In the genomic region with DNA sequence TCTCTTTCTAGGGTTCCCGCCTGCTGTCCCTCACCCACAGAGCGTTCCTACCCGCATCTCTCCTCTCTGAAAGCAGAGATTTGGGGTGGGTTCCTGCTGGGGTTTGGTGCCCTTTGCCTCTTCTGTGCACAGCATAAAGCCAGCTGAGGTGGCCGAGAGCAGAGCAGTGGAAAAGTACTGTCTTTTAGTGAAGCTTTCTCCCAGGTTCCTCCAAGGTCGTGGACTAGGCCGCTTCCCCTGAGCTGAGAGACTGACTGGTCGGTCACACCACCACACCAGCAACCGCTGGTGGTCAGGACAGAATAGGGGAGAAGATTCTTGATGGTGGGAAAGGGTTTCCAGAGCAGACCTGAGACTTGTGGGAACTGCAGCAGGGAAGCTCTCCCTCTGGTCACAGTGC, we compare ENCODE assay signal across 9 mouse cellular contexts. TPM values are rescaled to one million over a fixed set of nuclear protein-coding genes. Genes with fewer than 3 reads are reported as not detected.
DNase-seq lines count a peak whose midpoint lies in the region; ATAC-seq and TF ChIP-seq lines count a peak whose summit lies in the region.
"Had no signal": no experiment of that assay in that cellular context is flagged by ENCODE, and none has a peak within 500 bp of the region (broad histone marks: within the 10 kb centered on the region; RNA-seq: fewer than 3 reads in every experiment).

No protein-coding gene starts in this region.

- no peaks in the 10 kb centered on the region for H3K9me3 ChIP-seq in embryonic facial prominence, embryonic 12.5 days
- H3K9me3 ChIP-seq in hindbrain, embryonic 15.5 days, result no peaks in the 10 kb centered on the region
- H3K9me3 ChIP-seq in midbrain, postnatal 0 days (ENCODE audit: low read length), result no peaks in the 10 kb centered on the region

- H3K4me2 ChIP-seq in embryonic facial prominence, embryonic 12.5 days (replicated peaks), result peak overlapping the region; percentile 74
- H3K4me2 ChIP-seq in hindbrain, embryonic 15.5 days, result peak overlapping the region; percentile 94
- H3K4me2 ChIP-seq in midbrain, postnatal 0 days (ENCODE audit: low read depth, low read length, poor library complexity, severe bottlenecking), result peak overlapping the region; percentile 86

- H3K4me3 ChIP-seq in layer of hippocampus, adult 2 months, result peak overlapping the region; percentile 78
- H3K4me3 ChIP-seq in embryonic facial prominence, embryonic 12.5 days, result peak overlapping the region; percentile 42; the same call in 1 of the 2 replicates
- H3K4me3 ChIP-seq in hindbrain, embryonic 15.5 days, result peak overlapping the region; percentile 57
- peak overlapping the region; percentile 60 for H3K4me3 ChIP-seq in midbrain, postnatal 0 days (ENCODE audit: low read depth, low read length)

- H3K4me1 ChIP-seq in embryonic facial prominence, embryonic 12.5 days, result peaks cover 20% of the 10 kb centered on the region
- H3K4me1 ChIP-seq in hindbrain, embryonic 15.5 days (replicated peaks), result peaks cover 36% of the 10 kb centered on the region
- no peaks in the 10 kb centered on the region; the same call in 1 of the 2 replicates for H3K4me1 ChIP-seq in midbrain, postnatal 0 days (ENCODE audit: insufficient read depth, low read length)

- H3K36me3 ChIP-seq in embryonic facial prominence, embryonic 12.5 days, result no peaks in the 10 kb centered on the region
- H3K36me3 ChIP-seq in hindbrain, embryonic 15.5 days, result no peaks in the 10 kb centered on the region
- no peaks in the 10 kb centered on the region for H3K36me3 ChIP-seq in midbrain, postnatal 0 days (ENCODE audit: insufficient read depth, low read length)

- H3K27ac ChIP-seq in layer of hippocampus, adult 2 months, result peak overlapping the region; percentile 91
- H3K27ac ChIP-seq in embryonic facial prominence, embryonic 12.5 days, result no peak overlapping the region
- no peak overlapping the region for H3K27ac ChIP-seq in hindbrain, embryonic 15.5 days (replicated peaks)
- H3K27ac ChIP-seq in midbrain, postnatal 0 days (ENCODE audit: low read depth, low read length), result peak overlapping the region; percentile 57

- ATAC-seq in embryonic facial prominence, embryonic 12.5 days (ENCODE audit: insufficient number of reproducible peaks, insufficient read depth, low FRiP score, low TSS enrichment), result no peak
- no peak for ATAC-seq in hindbrain, embryonic 15.5 days (ENCODE audit: low FRiP score, low read depth)
- no peak for ATAC-seq in midbrain, postnatal 0 days (ENCODE audit: low FRiP score)

- DNase-seq in layer of hippocampus, adult 2 months (ENCODE audit: low spot score in 2 of 2), result no peak
- DNase-seq in layer of hippocampus, postnatal 36 days, result no peak
- no peak for DNase-seq in midbrain, postnatal 0 days (ENCODE audit: low spot score)
- no peak for DNase-seq in testis, postnatal 14 days (ENCODE audit: low spot score)
- DNase-seq in cerebellum, adult 9-11 months, result no peak
- no peak for DNase-seq in cerebellum, postnatal 10 days

- peaks cover 80% of the 10 kb centered on the region for H3K27me3 ChIP-seq in embryonic facial prominence, embryonic 12.5 days
- peaks cover 82% of the 10 kb centered on the region for H3K27me3 ChIP-seq in hindbrain, embryonic 15.5 days
- peaks cover 35% of the 10 kb centered on the region for H3K27me3 ChIP-seq in midbrain, postnatal 0 days (ENCODE audit: insufficient read depth, low read length)

- TF ChIP-seq CTCF in layer of hippocampus, adult 2 months (conservative IDR thresholded peaks at IDR 0.05), result no peak
- TF ChIP-seq CTCF in midbrain, postnatal 0 days (IDR thresholded peaks at IDR 0.05), result no peak

- 6% methylated on average over 8 of the region's 8 CpGs for WGBS in embryonic facial prominence, embryonic 12.5 days
- 4% methylated on average over 8 of the region's 8 CpGs for WGBS in hindbrain, embryonic 15.5 days
- WGBS in midbrain, postnatal 0 days, result 4% methylated on average over 8 of the region's 8 CpGs

- no peak overlapping the region for H3K9ac ChIP-seq in embryonic facial prominence, embryonic 12.5 days
- H3K9ac ChIP-seq in hindbrain, embryonic 15.5 days, result peak overlapping the region; percentile 60
- H3K9ac ChIP-seq in midbrain, postnatal 0 days (replicated peaks; ENCODE audit: low read length, poor library complexity, severe bottlenecking), result peak overlapping the region; percentile 73

RNA-seq across cellular contexts. Expression of gene Fam43b, which starts 0.4 kb away (rescaled TPM):
- total RNA-seq in layer of hippocampus, adult 2 months (2021), result 10 to 100 TPM; 26.5 to 33.1 TPM
- 10 to 100 TPM; 31.2 to 31.3 TPM for total RNA-seq in layer of hippocampus, postnatal 36 days (2021)
- 0.40 and 0.52 TPM in 2 replicates for polyA plus RNA-seq in embryonic facial prominence, embryonic 12.5 days (2016; fragmentation: Nextera tagmentation; extraction: Ambion mirVana)
- polyA plus RNA-seq in hindbrain, embryonic 15.5 days (2015; fragmentation: Nextera tagmentation; extraction: Ambion mirVana), result 15.7 and 16.5 TPM in 2 replicates
- total RNA-seq in midbrain, postnatal 0 days (2014; rRNA removed), result 18.7 and 24.0 TPM in 2 replicates
- polyA plus RNA-seq in midbrain, postnatal 0 days (2015; fragmentation: Nextera tagmentation; extraction: Ambion mirVana), result 20.1 and 21.6 TPM in 2 replicates
- polyA plus RNA-seq: small intestine, adult 2 months had no signal

RNA-seq across cellular contexts. Expression of gene Cda, which starts 28.9 kb away (rescaled TPM):
- 1 to 10 TPM; 1.9 to 3.2 TPM for total RNA-seq in layer of hippocampus, adult 2 months (2021)
- 1 to 10 TPM; 2.5 to 3.6 TPM for total RNA-seq in layer of hippocampus, postnatal 36 days (2021)
- 5.7 and 6.2 TPM in 2 replicates for polyA plus RNA-seq in embryonic facial prominence, embryonic 12.5 days (2016; fragmentation: Nextera tagmentation; extraction: Ambion mirVana)
- 4.5 and 6.5 TPM in 2 replicates for polyA plus RNA-seq in hindbrain, embryonic 15.5 days (2015; fragmentation: Nextera tagmentation; extraction: Ambion mirVana)
- 9.1 and 9.6 TPM in 2 replicates for total RNA-seq in midbrain, postnatal 0 days (2014; rRNA removed)
- 9.2 and 12.2 TPM in 2 replicates for polyA plus RNA-seq in midbrain, postnatal 0 days (2015; fragmentation: Nextera tagmentation; extraction: Ambion mirVana)

RNA-seq across cellular contexts. Expression of gene Mul1, which starts 37.8 kb away (rescaled TPM):
- total RNA-seq in layer of hippocampus, adult 2 months (2021), result 10 to 100 TPM; 54.4 to 57.9 TPM
- 10 to 100 TPM; 53.4 to 62.5 TPM for total RNA-seq in layer of hippocampus, postnatal 36 days (2021)
- polyA plus RNA-seq in embryonic facial prominence, embryonic 12.5 days (2016; fragmentation: Nextera tagmentation; extraction: Ambion mirVana), result 18.2 and 19.9 TPM in 2 replicates
- polyA plus RNA-seq in hindbrain, embryonic 15.5 days (2015; fragmentation: Nextera tagmentation; extraction: Ambion mirVana), result 17.6 and 19.2 TPM in 2 replicates
- total RNA-seq in midbrain, postnatal 0 days (2014; rRNA removed), result 32.6 and 35.2 TPM in 2 replicates
- 17.6 and 19.2 TPM in 2 replicates for polyA plus RNA-seq in midbrain, postnatal 0 days (2015; fragmentation: Nextera tagmentation; extraction: Ambion mirVana)

RNA-seq across cellular contexts. Expression of gene Camk2n1, which starts 57.4 kb away (rescaled TPM):
- 100 to 1,000 TPM; 378 to 385 TPM for total RNA-seq in layer of hippocampus, adult 2 months (2021)
- 100 to 1,000 TPM; 359 to 375 TPM for total RNA-seq in layer of hippocampus, postnatal 36 days (2021)
- 2.5 and 2.8 TPM in 2 replicates for polyA plus RNA-seq in embryonic facial prominence, embryonic 12.5 days (2016; fragmentation: Nextera tagmentation; extraction: Ambion mirVana)
- 16.9 and 17.0 TPM in 2 replicates for polyA plus RNA-seq in hindbrain, embryonic 15.5 days (2015; fragmentation: Nextera tagmentation; extraction: Ambion mirVana)
- 50.9 and 55.6 TPM in 2 replicates for total RNA-seq in midbrain, postnatal 0 days (2014; rRNA removed)
- polyA plus RNA-seq in midbrain, postnatal 0 days (2015; fragmentation: Nextera tagmentation; extraction: Ambion mirVana), result 25.0 and 29.2 TPM in 2 replicates

Comparison
In these comparisons a context has a peak if more than half of its experiments do, and no peak if none do; other contexts are left out.
1. H3K27ac ChIP-seq: peak in layer of hippocampus, adult 2 months (single experiment) and midbrain, postnatal 0 days (single experiment); none in embryonic facial prominence, embryonic 12.5 days (single experiment) and hindbrain, embryonic 15.5 days (single experiment).
2. Peak in every context shown above with its lines, with median percentiles within 50 percentile points of each other: H3K4me3 ChIP-seq and H3K4me2 ChIP-seq.